Mouse (Mus musculus) liver, adult 2 months (tissue): ENCODE results near the gene Ncf1.

Source experiments
- CTCF ChIP-seq: fragments of 200-500 bp; IDR thresholded peaks from 2 replicates; pipeline ENCODE4 v1.5.1; 2011; ENCODE audit warnings: low read depth, low read length, control low read depth
- POLR2A ChIP-seq: fragments of 200-500 bp; IDR thresholded peaks from 2 replicates; pipeline ENCODE4 v1.6.1; 2011; ENCODE audit warnings: low read length, control low read depth; ENCODE audit not compliant: insufficient read depth; ENCODE audit errors: extremely low read depth

GRCm38 (mm10) chr5:134217900-134218299 is 11.5 kb downstream of the Ncf1 start:
- TF ChIP-seq CTCF = no peak
- TF ChIP-seq POLR2A = no peak
